Mouse (Mus musculus): Measurements from ENCODE around the gene Hist2h2be. TPM values are rescaled to one million over a fixed set of nuclear protein-coding genes. Genes with fewer than 3 reads are reported as not detected.
"Not testable (repeated sequence)": the region's sequence is repeated elsewhere in the genome, so short reads cannot be mapped to it uniquely, and the experiment has no call there.

The Hist2h2be gene
- total RNA-seq, 2 experiments from 2014 or later: 7.6 to 7.9 TPM

DNA sequence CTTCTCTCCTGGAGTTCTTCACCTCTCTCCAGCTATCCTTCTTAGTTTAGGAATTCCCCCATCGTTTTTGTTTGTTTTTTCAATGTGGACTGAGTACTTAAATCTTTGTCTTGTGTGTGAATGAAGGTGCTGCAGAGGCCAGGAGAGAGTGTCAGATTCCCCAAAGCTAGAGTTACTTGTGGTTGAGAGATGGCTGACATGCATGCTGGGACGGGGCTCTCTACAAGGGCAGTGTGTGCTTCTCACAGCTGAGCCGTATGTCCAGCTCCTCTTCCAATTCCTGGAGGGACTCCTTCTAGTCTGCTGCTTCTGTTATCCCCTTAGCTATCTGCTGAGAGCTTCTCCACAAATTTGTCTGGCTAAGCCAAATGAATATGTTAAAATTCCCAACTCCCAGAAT, 14.9 kb downstream of the Hist2h2be start:
- no peak for DNase-seq (ENCODE audit: low spot score in 2 of 2)
- Histone ChIP-seq H3K4me3 (no peak overlapping the region), H3K27ac (peak overlapping the region; percentile 36)
- no peak for TF ChIP-seq CTCF (conservative IDR thresholded peaks at IDR 0.05)

- Histone ChIP-seq H3K27ac (no peak overlapping the region), H3K4me3 (no peak overlapping the region)
- no peak for TF ChIP-seq CTCF (conservative IDR thresholded peaks at IDR 0.05)
- DNase-seq (ENCODE audit: low spot score in 2 of 2): no peak
Observed at GRCm38 (mm10) chr3:96236834-96237334, 16.0 kb downstream of the Hist2h2be start.

DNA sequence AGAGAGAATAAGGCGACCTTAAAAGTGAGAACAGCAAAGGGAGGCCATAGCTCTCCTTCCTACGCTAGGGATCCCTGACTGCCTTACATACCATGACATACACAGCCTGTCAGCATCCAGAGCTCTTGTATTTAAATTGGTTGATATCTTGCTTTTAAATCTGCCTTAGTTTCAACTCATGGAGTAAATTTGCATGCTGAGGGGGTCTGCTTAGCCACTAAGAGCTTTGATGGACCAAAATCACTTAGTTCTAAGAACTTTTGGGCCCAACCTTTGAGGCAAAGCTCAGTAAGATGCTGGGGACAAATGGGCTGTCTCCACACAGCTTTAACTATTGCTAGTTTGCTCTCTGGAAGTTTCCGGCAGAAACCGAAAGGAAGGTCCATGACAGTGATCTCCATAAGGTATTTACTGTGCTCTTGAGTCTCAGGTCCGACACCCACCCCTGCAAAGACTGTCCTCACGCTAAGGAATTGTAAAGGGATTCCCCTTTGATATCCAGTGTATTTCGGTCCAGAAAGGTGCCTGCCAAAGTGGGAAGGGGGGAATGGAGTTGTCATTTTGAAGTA, 16.5 kb downstream of the Hist2h2be start:
- Histone ChIP-seq H3K27ac (no peak overlapping the region), H3K4me3 (no peak overlapping the region)
- no peak for TF ChIP-seq CTCF (conservative IDR thresholded peaks at IDR 0.05)
- DNase-seq (ENCODE audit: low spot score in 2 of 2): no peak

- no peak for TF ChIP-seq CTCF (conservative IDR thresholded peaks at IDR 0.05)
- DNase-seq (ENCODE audit: low spot score in 2 of 2): no peak
- no peak overlapping the region for H3K27ac ChIP-seq
- peak overlapping the region; percentile 32 for H3K4me3 ChIP-seq
Observed at GRCm38 (mm10) chr3:96237904-96238511, 17.1 kb downstream of the Hist2h2be start.

- Histone ChIP-seq H3K27ac (peak within 1 kb of the TSS; percentile 87), H3K4me3 (peak within 1 kb of the TSS; percentile 62)
- DNase-seq (ENCODE audit: low spot score in 2 of 2): not testable (repeated sequence)
Observed at GRCm38 (mm10) chr3:96238954-96239793, 18.3 kb downstream of the Hist2h2be start, which contains the start of gene Hist2h3c2. Hist2h3c2 (minus strand) TSS chr3:96239127.

DNA sequence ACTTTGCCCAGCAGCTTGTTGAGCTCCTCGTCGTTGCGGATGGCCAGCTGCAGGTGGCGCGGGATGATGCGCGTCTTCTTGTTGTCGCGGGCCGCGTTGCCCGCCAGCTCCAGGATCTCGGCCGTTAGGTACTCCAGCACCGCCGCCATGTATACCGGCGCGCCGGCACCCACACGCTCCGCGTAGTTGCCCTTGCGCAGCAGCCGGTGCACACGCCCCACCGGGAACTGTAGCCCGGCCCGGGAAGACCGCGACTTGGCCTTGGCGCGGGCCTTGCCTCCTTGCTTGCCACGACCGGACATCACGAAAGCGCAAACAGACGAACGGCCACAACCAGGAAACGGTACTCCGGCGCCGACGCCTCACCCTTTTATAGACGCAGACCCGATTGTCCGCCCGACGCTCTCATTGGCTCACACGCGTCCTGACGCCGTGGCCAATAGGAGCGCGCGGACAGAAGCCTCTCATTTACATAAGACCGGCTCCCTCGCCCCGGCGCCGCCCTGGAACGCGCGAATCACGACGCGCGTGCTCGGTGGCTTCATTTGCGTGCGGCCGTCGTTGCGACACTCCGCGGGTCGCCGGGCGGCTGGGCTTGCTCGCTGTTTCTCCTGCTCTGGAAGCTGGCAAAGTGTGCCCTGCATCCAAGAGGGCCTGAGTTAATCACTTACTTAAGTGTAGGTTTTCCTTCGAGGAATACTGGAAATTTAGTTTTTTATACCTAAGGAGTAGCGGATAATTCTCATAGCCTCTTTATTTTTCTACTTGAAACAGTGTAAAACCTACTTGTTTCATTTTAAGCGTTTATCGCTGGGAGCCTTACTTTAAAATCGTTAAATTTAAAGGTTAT, 19.3 kb downstream of the Hist2h2be start, which contains the start of gene Hist2h2aa2:
TSS of gene Hist2h2aa2 (minus strand) at position 328 of the 850 bp plus-strand sequence.
- peak within 1 kb of the TSS; percentile 62 for H3K4me3 ChIP-seq
- peak within 1 kb of the TSS; percentile 96 for H3K27ac ChIP-seq
- peak; percentile 96 for DNase-seq (ENCODE audit: low spot score in 2 of 2)

GRCm38 (mm10) chr3:96240799-96241197, 19.9 kb downstream of the Hist2h2be start:
- no peak for DNase-seq (ENCODE audit: low spot score in 2 of 2)
- peak overlapping the region; percentile 96 for H3K27ac ChIP-seq
- TF ChIP-seq CTCF (conservative IDR thresholded peaks at IDR 0.05): no peak
- H3K4me3 ChIP-seq: peak overlapping the region; percentile 57

- no peak for TF ChIP-seq CTCF (conservative IDR thresholded peaks at IDR 0.05)
- H3K4me3 ChIP-seq: peak overlapping the region; percentile 84
- H3K27ac ChIP-seq: peak overlapping the region; percentile 98
- no peak for DNase-seq (ENCODE audit: low spot score in 2 of 2)
Observed at GRCm38 (mm10) chr3:96243921-96244572, 23.1 kb downstream of the Hist2h2be start.

DNA sequence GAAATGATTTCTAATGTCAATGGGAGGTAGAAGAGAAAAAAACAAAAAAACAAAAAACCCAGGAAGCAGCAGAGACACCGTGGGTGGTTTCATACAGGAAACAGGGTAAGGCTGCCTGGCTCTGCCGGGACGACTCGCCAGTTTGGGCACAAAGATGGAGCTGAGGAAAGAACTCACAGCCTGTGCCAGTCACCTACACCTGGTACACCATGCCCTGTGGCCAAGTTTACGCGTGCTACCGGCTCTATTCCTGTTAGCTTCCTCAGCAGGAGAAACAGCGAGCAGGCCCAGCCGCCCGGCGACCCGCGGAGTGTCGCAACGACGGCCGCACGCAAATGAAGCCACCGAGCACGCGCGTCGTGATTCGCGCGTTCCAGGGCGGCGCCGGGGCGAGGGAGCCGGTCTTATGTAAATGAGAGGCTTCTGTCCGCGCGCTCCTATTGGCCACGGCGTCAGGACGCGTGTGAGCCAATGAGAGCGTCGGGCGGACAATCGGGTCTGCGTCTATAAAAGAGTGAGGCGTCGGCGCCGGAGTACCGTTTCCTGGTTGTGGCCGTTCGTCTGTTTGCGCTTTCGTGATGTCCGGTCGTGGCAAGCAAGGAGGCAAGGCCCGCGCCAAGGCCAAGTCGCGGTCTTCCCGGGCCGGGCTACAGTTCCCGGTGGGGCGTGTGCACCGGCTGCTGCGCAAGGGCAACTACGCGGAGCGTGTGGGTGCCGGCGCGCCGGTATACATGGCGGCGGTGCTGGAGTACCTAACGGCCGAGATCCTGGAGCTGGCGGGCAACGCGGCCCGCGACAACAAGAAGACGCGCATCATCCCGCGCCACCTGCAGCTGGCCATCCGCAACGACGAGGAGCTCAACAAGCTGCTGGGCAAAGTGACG, 24.3 kb downstream of the Hist2h2be start, which contains the start of gene Hist2h2aa1:
TSS of gene Hist2h2aa1 (plus strand) at position 495 of the 884 bp plus-strand sequence.
- Histone ChIP-seq H3K4me3 (peak within 1 kb of the TSS; percentile 84), H3K27ac (peak within 1 kb of the TSS; percentile 98)
- peak; percentile 84 to 87 for DNase-seq (ENCODE audit: low spot score in 2 of 2)

GRCm38 (mm10) chr3:96246018-96246417, 25.1 kb downstream of the Hist2h2be start:
- DNase-seq (ENCODE audit: low spot score in 2 of 2); H3K27ac ChIP-seq: not testable (repeated sequence)
- H3K4me3 ChIP-seq: peak overlapping the region; percentile 40; the same call in 1 of the 2 replicates

DNA sequence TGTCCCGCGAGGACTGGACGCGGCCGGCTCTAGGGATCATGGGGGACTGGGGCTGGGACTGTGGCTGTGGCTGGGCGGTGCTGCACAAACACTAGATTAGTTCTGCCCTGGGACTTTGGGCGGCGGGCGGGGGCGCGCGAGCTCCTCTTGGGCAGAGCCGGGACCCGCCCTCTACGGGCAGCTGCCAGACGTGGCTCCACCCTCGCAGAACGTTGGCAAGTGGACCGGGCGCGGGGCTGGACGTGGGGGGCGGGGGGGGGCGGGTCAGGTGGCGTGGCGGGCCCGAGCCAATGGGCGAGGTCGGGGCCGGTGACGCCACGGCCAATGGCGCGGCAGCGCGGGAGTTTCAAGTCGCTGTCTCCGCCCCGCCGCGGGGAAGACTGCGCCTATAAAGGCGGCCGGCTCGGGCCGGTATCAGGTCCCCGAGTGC, 25.5 kb downstream of the Hist2h2be start, which contains the start of gene Hist2h3c1:
TSS of gene Hist2h3c1 (plus strand) at position 259 of the 430 bp plus-strand sequence.
- DNase-seq (ENCODE audit: low spot score in 2 of 2); H3K27ac ChIP-seq: not testable (repeated sequence)
- H3K4me3 ChIP-seq: peak within 1 kb of the TSS; percentile 40; the same call in 1 of the 2 replicates

Measured in layer of hippocampus, adult 2 months (tissue).